Mouse (Mus musculus) liver, embryonic 14.5 days (tissue): ENCODE measurements at regions not wholly inside any gene's neighbourhood (a gene's known extent, or its start where the extent isn't known, plus 50 kb on each side); places are given as distances from the start of the nearest gene placed in this dataset.
"Not testable (repeated sequence)": the region's sequence is repeated elsewhere in the genome, so short reads cannot be mapped to it uniquely, and the experiment has no call there.

Source experiments
- CTCF ChIP-seq: IDR thresholded peaks from 2 replicates; pipeline ENCODE4 v1.5.1; 2016; ENCODE audit warnings: antibody characterized with exemption, low read depth, control low read depth
- EP300 ChIP-seq: IDR thresholded peaks from 2 replicates; pipeline ENCODE4 v1.6.1; 2016; ENCODE audit warnings: antibody characterized with exemption, low read depth

DNA sequence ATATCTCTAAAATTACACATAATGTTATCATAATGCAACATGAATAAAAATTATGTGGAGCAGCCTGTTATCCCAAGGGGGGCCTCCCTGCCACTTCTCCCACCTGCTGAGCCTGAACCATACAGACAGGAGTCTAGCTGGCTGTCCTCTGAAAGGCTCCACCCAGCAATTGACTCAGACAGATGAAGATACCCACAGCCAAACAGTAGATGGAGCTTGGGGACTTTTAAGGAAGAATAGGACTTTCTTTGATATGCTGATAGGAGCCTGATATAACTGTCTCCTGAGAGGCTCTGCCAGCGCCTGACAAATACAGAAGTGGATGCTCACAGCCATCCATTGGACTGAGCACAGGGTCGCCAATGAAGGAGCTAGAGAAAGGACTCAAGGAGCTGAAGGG is 468.4 kb downstream of the Dad1 start:
- not testable (repeated sequence) for TF ChIP-seq EP300, CTCF
